Mouse (Mus musculus): ENCODE results near the gene Rasl2-9.
"Not testable (repeated sequence)": the region's sequence is repeated elsewhere in the genome, so short reads cannot be mapped to it uniquely, and the experiment has no call there.

The Rasl2-9 gene

DNA sequence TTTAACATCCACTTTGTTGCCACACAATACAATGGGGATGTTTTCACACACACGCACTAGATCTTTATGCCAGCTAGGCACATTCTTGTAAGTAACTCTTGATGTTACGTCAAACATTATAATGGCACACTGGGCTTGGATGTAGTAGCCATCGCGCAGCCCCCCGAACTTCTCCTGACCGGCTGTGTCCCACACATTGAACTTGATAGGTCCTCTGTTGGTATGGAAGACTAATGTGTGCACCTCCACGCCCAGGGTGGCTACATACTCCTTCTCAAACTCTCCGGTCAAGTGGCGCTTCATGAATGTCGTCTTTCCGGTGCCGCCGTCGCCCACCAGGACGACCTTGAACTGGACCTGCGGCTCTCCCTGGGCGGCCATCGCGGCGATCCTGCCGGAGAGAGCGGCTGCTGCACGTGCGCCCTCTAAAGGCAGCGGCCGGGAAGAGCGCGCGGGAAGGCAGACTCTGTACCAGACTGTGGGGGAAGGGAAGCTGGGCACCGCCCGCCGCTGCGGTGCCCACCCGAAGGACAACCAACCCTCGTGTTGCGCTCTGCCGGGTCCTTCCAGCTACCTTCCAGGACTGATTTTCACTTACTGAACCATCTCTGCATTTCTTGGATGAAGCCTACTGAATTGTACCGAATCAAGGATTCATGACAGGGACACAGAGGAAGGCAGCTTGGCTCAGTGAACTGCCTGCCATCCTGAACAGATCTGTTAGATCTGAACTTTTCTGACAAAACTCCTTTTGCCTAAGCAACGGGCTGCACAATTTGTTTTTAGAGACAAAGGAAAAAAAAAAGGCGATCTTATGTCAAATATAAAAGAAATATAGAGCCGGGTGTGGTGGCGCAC is at the start of gene Rasl2-9:
Gene Rasl2-9 (minus strand): TSS at position 402 of the 858 bp plus-strand sequence.
- peak; percentile 81 for DNase-seq

- DNase-seq: not testable (repeated sequence)
Observed at GRCm38 (mm10) chr7:5149570-5149969, 23.8 kb upstream of the Rasl2-9 start, which contains the start of gene Vmn1r55. TSS of gene Vmn1r55 (minus strand) at chr7:5149670.

GRCm38 (mm10) chr7:5125078-5125477 is 672 bp downstream of the Rasl2-9 start:
- no peak for DNase-seq

GRCm38 (mm10) chr7:5116850-5117249 is 8.9 kb downstream of the Rasl2-9 start, which contains the start of gene Rfpl4:
TSS of gene Rfpl4 (minus strand) at chr7:5116950.
- DNase-seq: no peak

- DNase-seq: no peak
Observed at GRCm38 (mm10) chr7:5112701-5113100, 13.0 kb downstream of the Rasl2-9 start.

DNA sequence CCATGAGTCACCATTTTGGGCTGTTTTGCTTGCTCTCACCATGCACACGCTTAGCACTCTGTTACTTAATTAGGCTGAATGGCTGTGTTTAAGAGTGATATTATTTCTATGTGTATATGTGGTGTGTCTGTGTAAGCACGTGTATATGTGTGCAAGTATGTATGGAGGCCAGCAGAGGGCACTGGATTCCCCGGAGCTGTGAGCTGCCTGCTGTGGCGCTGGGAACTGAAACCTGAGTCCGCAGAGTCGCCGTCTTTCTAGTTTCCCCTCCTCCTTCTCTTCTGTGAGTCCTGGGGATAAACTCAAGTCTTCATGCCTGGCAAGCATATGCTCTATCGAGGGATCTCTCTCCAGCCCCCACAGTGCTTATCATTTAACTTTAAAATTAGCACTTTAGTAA is 16.4 kb downstream of the Rasl2-9 start:
- DNase-seq: no peak

- DNase-seq: no peak
Observed at GRCm38 (mm10) chr7:5108272-5108671, 17.5 kb downstream of the Rasl2-9 start.

DNA sequence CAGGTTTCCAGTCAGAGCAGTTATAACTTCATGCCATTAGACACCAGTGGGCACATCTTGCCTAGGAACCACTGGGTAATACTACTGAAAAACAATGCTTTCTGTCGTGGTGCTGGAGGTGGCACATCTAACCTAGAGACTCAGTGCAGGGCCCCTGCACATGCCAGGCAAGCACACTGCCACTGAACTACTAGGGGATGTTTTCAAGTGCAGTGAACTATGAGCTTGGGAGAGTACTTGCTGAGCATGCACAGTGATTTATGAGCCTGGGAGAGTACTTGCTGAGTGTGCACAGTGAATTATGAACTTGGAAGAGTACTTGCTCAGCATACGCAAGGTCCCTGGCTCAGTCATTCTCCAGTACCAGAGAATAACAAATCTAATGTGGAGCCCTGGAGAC is 23.2 kb downstream of the Rasl2-9 start:
- DNase-seq: no peak

DNA sequence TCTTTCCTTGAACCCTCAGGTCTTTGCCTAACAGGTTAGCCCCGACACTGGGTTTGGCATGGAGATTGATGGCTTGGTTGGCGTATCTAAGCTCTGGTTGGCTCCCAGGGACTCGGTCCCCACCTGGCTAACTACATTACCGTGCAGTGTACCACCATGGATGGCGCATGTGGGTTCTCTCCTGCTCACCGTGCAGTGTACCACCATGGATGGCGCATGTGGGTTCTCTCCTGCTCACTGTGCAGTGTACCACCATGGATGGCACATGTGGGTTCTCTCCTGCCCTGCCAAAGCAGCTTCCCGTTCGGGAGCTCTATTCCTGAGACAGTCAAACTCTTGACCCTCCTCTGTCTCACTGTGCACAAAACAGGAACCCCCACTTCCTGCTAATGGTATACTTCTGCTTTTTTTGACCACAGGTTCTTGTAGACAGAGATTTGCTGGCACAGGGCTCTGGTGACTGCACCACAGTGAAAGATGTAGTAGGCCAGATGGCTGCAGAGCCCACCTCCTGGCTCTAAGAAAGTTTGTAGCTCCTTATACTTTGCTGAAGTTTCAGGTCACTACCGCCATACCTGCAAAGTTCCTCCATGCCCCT is 24.6 kb downstream of the Rasl2-9 start:
- no peak for DNase-seq

- DNase-seq: no peak
Observed at GRCm38 (mm10) chr7:5099796-5100195, 26.0 kb downstream of the Rasl2-9 start.

- no peak for DNase-seq
Observed at GRCm38 (mm10) chr7:5098769-5099168, 27.0 kb downstream of the Rasl2-9 start.

DNA sequence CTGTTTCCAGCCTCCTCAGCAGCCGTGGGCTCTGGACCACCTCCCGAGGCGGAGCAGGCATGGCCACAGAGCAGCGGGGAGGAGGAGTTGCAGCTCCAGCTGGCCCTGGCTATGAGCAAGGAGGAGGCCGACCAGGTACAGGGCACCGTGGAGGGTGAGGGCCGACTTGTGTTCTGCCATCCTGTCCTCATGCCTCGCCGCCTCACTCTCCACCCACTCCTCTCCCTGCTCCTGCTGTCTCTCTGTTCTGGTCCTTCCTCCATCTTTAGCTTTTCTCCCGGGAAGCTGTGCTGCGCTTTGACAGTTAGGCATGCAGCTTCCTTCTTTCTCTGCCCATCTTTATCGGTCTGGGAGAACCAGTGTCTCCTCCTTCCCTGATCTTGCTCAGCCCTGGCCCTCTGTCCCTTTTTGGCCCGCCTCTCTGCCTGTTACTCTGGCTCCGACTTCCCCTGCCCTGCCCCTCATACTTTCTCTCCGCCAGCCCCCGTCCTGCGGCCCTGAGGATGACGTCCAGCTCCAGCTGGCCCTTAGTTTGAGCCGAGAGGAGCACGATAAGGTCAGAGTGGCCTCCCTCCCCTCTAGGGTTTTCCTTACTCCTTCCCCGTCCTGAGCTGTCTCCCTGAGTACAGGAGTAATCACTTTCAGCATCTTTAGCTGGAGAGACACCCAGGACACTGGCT is 32.8 kb downstream of the Rasl2-9 start:
- DNase-seq: peak; percentile 23

GRCm38 (mm10) chr7:5092381-5092780 is 33.4 kb downstream of the Rasl2-9 start:
- DNase-seq: no peak

GRCm38 (mm10) chr7:5091008-5091728 is 34.6 kb downstream of the Rasl2-9 start:
- DNase-seq: no peak

GRCm38 (mm10) chr7:5089853-5090252 is 35.9 kb downstream of the Rasl2-9 start:
- no peak for DNase-seq

GRCm38 (mm10) chr7:5087886-5088285 is 37.9 kb downstream of the Rasl2-9 start:
- DNase-seq: no peak

- no peak for DNase-seq
Observed at GRCm38 (mm10) chr7:5086921-5087440, 38.8 kb downstream of the Rasl2-9 start.

GRCm38 (mm10) chr7:5085512-5085911 is 40.2 kb downstream of the Rasl2-9 start:
- DNase-seq: no peak

GRCm38 (mm10) chr7:5083325-5084105 is 42.2 kb downstream of the Rasl2-9 start:
- DNase-seq: no peak

DNA sequence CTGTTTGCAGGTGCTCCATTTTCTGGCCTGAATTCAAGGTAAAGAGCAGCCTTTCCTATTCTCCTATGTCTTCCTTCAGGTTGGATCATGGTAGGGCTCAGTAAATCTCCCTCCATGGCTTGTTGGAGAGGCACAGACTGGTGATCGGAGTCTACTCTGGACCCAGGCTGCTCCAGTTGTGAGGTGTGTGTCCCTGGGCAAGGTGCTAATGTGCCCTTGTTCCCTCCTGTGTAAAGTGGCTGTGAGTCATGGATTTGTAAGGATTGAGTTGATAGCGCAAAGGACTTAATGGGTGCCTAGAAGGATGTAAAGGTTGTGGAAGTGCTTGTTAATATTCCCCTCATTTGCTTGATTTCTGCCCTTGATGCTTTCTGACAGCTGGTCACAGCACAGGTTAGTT is 43.8 kb downstream of the Rasl2-9 start:
- DNase-seq: no peak

DNA sequence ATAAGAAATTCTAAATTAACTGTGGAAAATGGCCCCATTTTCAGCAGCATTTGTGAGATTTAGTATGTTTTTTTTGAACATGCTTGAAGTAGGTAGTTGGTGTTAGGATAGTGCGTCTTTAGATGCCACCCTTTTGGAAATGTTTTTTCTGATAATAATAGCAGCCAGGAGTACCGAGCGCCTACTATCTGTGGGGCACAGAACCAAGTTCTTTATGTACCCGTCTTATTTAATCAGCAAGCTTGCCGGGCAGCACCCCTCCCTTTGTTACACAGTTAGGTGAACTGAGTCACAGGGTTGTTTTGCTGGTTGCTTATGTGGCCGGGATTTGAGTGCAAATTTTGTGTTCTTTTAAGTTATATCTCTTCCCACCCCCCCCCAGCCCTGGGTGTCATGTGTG is 44.5 kb downstream of the Rasl2-9 start:
- no peak for DNase-seq

- DNase-seq: no peak
Observed at GRCm38 (mm10) chr7:5080815-5081214, 44.9 kb downstream of the Rasl2-9 start.

Data from lung, postnatal 10 days (tissue).